Mouse (Mus musculus) skeletal muscle tissue, adult 2 months (tissue): Measurements from ENCODE around the gene Olfr851.

Source experiments
- DNase-seq: peaks from one replicate; pipeline ENCODE4 v3.0.0-alpha.2; 2012; ENCODE audit warnings: low read depth, low spot score

Olfr851 gene

GRCm38 (mm10) chr9:19492995-19493394 lies at the start of gene Olfr851:
Gene Olfr851 (plus strand): TSS chr9:19493295.
- no peak for DNase-seq

- no peak for DNase-seq
Measured at GRCm38 (mm10) chr9:19478148-19478547, 14.9 kb upstream of the Olfr851 start, which contains the start of gene Olfr850. Gene Olfr850 (minus strand): TSS chr9:19478248.

GRCm38 (mm10) chr9:19540976-19541375 lies 47.9 kb downstream of the Olfr851 start, which contains the start of gene Olfr853:
Gene Olfr853 (minus strand): TSS chr9:19541076.
- no peak for DNase-seq
